Mouse (Mus musculus) effector memory CD4-positive, alpha-beta T cell, adult 5 months (primary cell): ENCODE measurements around the gene Rnf128. TPM values are rescaled to one million over a fixed set of nuclear protein-coding genes. Genes with fewer than 3 reads are reported as not detected.

Experiments used
- polyA plus RNA-seq: library from polyadenylated mRNA; unstranded; fragments of 100-300 nt; shearing (Covaris generic); gene quantifications from one replicate; pipeline ENCODE4 v1.2.1, GENCODE M21; 2017

Gene Rnf128
- 13.9 TPM for polyA plus RNA-seq

DNA sequence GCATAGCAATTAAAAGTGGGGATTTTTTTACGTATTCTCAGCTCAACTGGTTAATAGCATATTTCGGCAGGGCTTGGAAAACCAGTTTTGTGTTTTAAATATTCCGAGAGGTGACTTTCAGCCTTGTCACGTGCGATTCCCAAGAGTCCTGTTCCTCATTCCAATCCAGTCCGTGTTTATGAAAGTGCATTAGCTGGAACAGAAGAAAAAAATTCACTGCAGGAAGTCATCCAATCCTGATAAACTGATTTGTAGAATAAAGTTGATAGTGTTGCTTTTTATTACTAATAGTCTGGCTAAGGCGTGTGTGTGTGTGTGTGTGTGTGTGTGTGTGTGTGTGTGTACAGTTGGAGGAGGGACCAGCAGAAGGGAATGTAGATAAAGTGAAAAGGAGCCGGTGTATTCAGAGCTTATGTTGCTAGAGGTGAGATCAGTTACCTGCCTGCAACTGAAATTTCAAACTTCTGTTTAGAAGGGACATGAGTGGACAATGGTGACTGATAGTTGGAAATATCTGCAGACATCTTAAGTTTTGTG lies at the start of gene Rnf128:
Rnf128 (plus strand) TSS at position 392 of the 537 bp plus-strand sequence.

DNA sequence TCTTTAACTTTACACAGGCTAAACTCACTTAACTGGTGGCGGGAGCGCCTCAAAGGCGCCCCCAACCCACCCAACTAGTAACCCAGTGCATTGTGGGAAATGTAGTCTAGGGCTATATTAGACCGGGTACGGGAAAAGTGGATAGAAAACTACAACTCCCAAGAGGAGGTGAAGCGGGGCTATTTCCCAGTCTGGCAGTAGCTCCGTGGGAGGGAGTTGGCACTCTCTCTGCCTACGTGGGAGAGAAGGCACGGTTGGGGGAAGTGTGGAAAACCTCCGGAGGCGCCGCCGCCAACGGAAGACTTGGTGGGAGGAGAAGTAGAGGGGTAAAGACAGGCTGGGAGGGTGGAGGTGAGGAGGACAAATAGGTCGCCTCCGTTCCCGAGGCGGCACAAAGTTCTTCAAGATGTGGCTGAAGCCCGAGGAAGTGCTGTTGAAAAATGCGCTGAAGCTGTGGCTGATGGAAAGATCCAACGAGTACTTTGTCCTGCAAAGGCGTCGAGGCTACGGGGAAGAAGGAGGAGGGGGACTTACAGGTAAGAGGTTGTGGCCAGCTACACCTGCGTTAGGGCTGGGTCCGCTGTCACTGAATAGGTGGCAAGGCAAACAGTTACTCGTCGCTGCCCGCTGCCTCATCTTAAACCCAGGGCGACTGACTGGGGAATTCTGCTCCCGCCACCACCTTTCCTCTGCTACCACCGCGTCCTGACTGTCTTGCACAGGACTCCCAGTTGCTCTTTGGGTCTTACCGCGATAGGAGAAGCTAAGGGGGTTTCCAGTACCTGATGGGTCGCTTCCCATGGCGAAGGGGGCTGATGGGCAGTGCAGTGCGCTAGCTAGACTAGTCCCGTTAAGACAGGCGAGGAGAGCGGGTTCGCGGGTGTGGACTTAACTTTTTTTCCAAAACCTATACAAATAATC lies 121.9 kb downstream of the Rnf128 start, which contains the start of gene Tbc1d8b:
Tbc1d8b (plus strand) TSS at position 222 of the 921 bp plus-strand sequence.

GRCm38 (mm10) chrX:139714381-139714780 lies 151.3 kb downstream of the Rnf128 start, which contains the start of gene Gm15013:
TSS of gene Gm15013 (minus strand) at chrX:139714481.

Other genes with a start within 250 kb of the Rnf128 start
- gene Trap1a, start 229.6 kb upstream of the Rnf128 start, polyA plus RNA-seq: not detected
- 0.12 TPM for gene D330045A20Rik, start 82.9 kb upstream of the Rnf128 start, polyA plus RNA-seq
- gene Tbc1d8b, start 121.7 kb downstream of the Rnf128 start, polyA plus RNA-seq: 8.3 TPM
- gene Gm15013, start 151.2 kb downstream of the Rnf128 start, polyA plus RNA-seq: 0.49 TPM
- not detected for gene Ripply1, start 219.0 kb downstream of the Rnf128 start, polyA plus RNA-seq
- not detected for gene Cldn2, start 237.5 kb downstream of the Rnf128 start, polyA plus RNA-seq